Mouse (Mus musculus) layer of hippocampus, postnatal 10 days (tissue): ENCODE measurements at regions not wholly inside any gene's neighbourhood (a gene's known extent, or its start where the extent isn't known, plus 50 kb on each side); places are given as distances from the start of the nearest gene placed in this dataset.

ENCODE experiments used
- DNase-seq, 2 experiments: peaks; one replicate each; pipeline ENCODE4 v3.0.0; 2021; ENCODE audit warnings: low spot score in 2 of 2

DNA sequence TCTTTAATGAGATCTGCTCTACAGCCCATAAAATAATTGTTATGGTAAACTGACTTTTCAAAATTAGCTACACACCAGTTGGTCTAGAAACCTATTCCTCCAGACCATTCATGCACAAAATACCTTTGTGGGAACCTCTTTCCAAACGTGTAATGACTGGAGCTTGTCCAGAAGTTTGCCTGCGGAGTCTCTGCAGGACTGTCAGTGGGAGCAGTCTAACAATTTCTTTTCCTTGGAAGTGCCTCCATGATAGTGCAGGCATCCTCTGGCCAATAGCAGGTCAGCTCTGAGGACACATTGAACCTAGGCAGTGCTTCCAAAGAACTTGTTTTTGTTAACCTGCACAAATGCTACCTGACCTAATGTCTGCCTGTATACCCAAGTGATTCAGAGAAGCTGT lies 932.3 kb downstream of the Pcdh9 start:
- no peak for DNase-seq

DNA sequence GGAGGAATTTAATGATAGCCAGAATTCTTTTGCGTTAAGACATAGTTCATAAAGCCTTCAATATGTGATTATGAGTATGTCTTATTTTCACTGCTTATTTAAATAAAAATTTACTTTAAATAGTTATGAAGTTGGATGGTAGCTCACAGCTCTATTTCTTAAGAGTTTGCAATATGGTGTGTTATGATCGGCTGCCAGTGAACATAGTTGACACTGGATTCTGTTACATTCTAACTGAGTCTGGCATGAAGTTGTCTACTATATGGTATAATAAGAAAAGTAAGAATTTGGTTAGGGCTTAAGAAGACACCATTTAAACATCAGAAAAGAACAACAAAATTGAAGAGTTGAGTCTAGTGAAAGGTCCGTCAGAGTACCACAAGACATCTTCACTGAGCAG lies 935.0 kb downstream of the Pcdh9 start:
- DNase-seq: no peak

DNA sequence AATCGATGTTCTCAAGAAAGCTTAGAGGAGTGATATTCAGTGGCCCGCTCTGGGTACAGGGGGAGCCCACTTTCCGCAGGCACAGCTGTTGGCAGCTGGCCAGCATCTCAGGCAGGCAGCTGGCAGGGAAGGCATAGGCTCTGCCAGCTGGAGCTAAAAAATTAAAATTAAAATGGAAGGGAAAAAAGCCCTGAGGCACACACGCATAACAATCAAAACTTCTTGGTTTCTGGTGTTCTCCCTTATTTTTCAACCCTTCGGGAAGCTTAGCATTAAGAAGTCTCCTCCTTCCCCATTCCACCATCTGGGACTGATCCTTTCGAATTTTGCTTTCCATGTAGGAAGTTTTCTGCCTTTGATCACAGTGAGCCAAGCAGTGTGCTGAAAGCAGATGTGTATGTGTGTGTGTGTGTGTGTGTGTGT lies 982.8 kb downstream of the Pcdh9 start:
- DNase-seq: peak; percentile 26 to 53

DNA sequence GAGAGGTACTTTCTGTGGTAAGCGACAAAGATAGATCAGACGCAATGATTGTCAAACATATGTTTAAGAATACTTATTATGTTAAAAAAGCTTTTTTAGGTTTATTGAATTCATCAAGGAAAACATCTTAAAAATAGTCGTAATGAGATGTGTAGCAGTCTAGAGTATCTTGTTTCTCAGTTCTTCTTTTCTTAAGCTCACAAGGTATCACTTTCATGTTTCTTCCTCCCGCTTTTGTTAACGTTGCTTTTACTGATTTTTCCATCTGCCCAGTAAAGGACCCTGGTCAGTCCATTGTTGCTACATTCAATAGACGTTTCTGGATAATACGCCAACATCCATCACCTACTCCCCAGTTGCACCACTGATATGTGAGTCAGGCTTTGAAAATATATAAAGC lies 1015.9 kb downstream of the Pcdh9 start:
- no peak for DNase-seq

DNA sequence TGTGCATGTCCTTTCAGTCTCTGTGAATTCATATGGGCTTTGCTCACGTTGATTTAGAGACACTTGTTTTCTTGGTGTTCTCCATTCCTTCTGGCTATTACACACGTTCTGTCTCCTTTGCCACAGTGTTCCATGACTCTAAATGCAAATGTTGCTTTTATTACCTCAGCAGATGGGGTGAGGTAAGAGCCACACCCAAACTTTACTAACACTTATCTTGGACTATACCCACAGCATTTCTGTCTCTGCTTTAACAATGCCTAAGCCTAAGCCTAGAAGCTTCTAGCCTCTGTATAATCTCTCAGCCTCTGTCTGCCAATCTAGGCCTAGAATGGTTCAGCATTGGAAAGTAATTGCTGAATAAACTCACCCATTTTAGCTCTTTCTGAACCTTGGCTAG lies 1024.0 kb downstream of the Pcdh9 start:
- DNase-seq: no peak

DNA sequence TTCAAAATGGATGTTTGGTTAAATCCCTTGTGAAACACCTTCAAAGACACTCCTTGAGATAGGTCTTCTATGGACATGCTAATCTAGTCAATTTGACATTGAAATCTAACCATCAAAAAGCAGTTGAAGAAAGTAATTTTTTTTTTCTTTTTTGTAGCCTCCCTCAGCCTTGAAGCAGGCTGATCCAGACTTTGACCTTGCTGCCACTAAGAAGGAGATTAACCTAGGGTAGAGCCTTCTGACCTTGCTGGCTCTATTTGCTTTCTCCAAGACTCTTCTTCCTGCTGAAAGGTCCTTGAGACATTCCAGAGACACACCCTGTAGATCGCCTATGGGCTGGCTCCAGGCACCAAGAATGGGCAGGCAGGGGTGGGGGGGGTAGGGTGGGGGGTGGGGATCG lies 1027.5 kb downstream of the Pcdh9 start:
- DNase-seq: no peak

DNA sequence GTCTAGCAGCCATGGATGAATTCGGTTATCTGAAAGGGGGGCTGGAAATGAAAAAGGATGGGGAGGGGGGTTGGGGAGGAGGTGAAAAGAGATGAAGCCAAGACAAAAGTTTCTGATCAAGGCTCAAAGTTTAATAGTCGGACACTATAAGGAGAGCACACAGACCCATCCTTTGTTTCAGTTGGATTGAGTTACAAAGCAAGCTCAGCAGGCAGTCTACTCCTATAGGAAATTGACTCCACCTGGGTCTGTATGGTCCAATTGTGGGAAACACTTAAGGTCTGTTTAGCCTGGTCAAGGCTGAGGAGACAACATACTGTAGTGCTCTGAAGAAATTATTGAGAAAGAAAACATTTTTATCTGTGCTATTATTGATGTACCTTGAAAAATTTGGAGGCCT lies 1029.8 kb downstream of the Pcdh9 start:
- no peak for DNase-seq

DNA sequence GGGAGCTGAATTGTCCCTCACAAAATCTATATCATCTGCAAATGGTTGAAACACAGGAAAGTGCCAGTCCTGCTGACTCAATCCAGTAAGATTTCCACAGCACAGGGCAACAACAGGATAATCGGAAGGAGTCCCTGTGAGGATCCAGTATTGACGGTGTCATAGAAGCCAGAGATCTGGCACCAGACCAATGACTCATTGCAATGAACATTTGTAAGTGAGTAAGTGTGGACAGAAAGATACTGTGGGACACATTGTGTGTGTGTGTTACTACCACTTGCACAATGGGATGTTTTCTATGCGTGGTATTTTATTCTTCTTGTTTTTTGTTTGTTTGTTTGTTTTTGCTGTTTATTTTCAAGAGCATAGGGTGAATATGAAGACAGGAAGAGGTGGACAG lies 1056.8 kb downstream of the Pcdh9 start:
- DNase-seq: no peak

DNA sequence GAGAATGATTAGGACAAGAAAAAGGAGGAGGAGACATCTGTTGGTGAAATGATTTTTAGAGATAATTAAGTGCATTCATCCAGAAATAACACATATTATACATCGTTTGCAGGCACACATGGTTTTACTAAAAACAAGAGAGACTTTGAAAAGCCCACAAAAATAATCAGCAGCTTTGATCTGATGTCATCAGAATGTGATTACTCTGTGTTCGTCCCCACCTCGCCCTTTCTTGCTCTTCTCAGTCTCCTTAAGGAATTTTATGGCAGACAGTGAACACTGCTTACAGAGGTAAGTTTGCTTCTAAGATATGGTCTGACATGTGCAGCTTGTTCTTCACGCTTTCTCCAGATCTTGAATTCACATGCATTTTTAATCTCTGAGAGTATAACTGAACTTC lies 1061.3 kb downstream of the Pcdh9 start:
- no peak for DNase-seq

DNA sequence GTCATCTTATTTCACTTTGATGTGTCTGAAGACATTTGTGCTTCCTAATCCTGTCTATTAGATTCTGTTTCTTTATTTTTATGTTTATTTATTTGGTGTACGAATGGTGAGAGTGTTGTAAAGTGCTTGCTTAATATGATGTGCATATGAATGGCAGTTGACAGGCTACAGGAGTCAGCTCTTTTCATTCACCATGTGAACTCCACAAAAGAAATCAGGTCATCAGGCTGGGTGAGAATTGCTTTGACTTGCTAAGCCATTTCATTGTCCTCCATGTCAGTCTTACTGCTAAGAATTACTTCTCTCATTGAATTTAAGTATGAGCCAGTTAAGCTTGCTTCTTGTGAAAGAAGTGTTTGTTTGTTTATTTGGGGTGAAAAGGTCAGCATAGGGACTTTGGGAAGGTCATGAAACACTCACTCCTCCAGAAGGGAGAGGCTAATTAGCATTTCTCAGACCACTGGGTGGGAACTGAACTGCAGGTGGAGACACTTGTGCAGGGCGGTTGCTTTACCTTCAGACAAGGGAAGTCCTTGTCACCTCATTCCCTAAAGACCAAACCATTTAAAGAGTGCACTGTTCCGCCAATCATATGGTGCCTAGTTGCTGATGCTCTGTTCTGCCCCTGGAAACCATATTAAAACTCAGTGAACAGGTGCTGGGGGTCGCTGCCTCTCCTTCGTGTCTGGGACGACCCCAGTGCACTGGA lies 1063.7 kb downstream of the Pcdh9 start:
- DNase-seq: no peak

DNA sequence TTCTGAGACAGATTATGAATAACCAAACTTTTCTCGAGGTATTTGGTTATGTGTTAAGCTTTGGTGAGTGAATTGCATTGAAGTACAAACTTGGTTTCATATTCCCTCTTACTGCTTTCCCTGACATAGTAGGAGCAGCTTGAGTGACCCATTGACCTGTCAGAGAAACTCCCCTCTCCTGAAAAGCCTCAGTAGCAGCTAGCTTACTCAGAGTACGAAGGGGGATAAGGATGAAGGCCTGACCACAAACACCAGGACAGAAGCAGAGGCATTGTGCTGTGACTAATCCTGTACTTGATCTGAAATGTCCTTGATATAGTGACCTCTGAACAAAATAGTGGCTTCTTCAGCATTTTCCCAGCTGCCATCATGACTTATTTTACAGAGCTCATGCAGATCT lies 1070.4 kb downstream of the Pcdh9 start:
- DNase-seq: no peak
